31 mouse cellular contexts compared by ENCODE assay signal in genomic region chr2:38003183-38003680, GRCm38 (mm10).
A peak's percentile ranks its signal among the peaks of the same experiment; 100 is the strongest.
DNase-seq lines count a peak whose midpoint lies in the region; ATAC-seq and TF ChIP-seq lines count a peak whose summit lies in the region.
"Had no signal": no experiment of that assay in that cellular context is flagged by ENCODE, and none has a peak within 500 bp of the region (broad histone marks: within the 10 kb centered on the region; RNA-seq: fewer than 3 reads in every experiment).

No protein-coding gene starts in this region.

- no peaks in the 10 kb centered on the region for H3K4me1 ChIP-seq in stomach, embryonic 16.5 days (ENCODE audit: control insufficient read depth, insufficient read depth, low read length)
- H3K4me1 ChIP-seq in stomach, postnatal 0 days (replicated peaks; ENCODE audit: control insufficient read depth, insufficient read depth) = no peaks in the 10 kb centered on the region
- H3K4me1 ChIP-seq: heart, embryonic 12.5 days; hindbrain, embryonic 13.5 days; limb, embryonic 15.5 days; neural tube, embryonic 12.5 days had no signal

- H3K9me3 ChIP-seq in stomach, embryonic 16.5 days (replicated peaks; ENCODE audit: control insufficient read depth, low read length) = no peaks in the 10 kb centered on the region
- H3K9me3 ChIP-seq in stomach, postnatal 0 days (ENCODE audit: control insufficient read depth, low read length) = no peaks in the 10 kb centered on the region
- H3K9me3 ChIP-seq: forebrain, embryonic 12.5 days; heart, embryonic 12.5 days; hindbrain, embryonic 13.5 days; limb, embryonic 15.5 days; neural tube, embryonic 12.5 days had no signal

- WGBS in stomach, embryonic 16.5 days = 83% methylated on average over 9 of the region's 9 CpGs
- WGBS in stomach, postnatal 0 days = 80% methylated on average over 9 of the region's 9 CpGs

- peak; percentile 19 for DNase-seq in embryo, embryonic 11 days
- DNase-seq in embryo, embryonic 10.5 days (ENCODE audit: low spot score) = no peak
- no peak for DNase-seq in stomach, postnatal 0 days (ENCODE audit: low spot score)
- DNase-seq in forelimb bud, embryonic 11.5 days (ENCODE audit: low read depth, low spot score) = peak; percentile 39
- no peak for DNase-seq in lung, adult 18-20 months
- no peak for DNase-seq in natural killer cell, adult 2 months (ENCODE audit: low spot score in 2 of 2)
- DNase-seq in cerebellum, postnatal 14 days = no peak
- DNase-seq: adrenal gland, postnatal 10 days; cerebellum, adult 9-10 months; forebrain, postnatal 0 days; gastrocnemius, postnatal 25 days; heart, adult 18-20 months; heart, postnatal 4 days; kidney, adult 8-10 months; kidney, postnatal 10 days; layer of hippocampus, adult 9-11 months; lung, embryonic 14.5 days; lung, postnatal 14 days; right cerebral cortex, adult 18-20 months; thymus, adult 2 months; thymus, postnatal 36 days had no signal

- H3K36me3 ChIP-seq in stomach, embryonic 16.5 days (ENCODE audit: control insufficient read depth, insufficient read depth, low read length) = no peaks in the 10 kb centered on the region
- no peaks in the 10 kb centered on the region for H3K36me3 ChIP-seq in stomach, postnatal 0 days (ENCODE audit: control insufficient read depth, insufficient read depth, low read length)
- H3K36me3 ChIP-seq: heart, embryonic 12.5 days; hindbrain, embryonic 13.5 days; limb, embryonic 15.5 days; neural tube, embryonic 12.5 days had no signal

- no peak overlapping the region for H3K4me3 ChIP-seq in stomach, embryonic 16.5 days (replicated peaks; ENCODE audit: low read length)
- H3K4me3 ChIP-seq in stomach, postnatal 0 days (ENCODE audit: low read depth, low read length) = no peak overlapping the region
- H3K4me3 ChIP-seq: forebrain, embryonic 12.5 days; heart, embryonic 12.5 days; hindbrain, embryonic 13.5 days; limb, embryonic 15.5 days; neural tube, embryonic 12.5 days had no signal

- no peak overlapping the region for H3K4me2 ChIP-seq in stomach, embryonic 16.5 days (ENCODE audit: low read depth, low read length)
- H3K4me2 ChIP-seq in stomach, postnatal 0 days (replicated peaks; ENCODE audit: low read depth) = no peak overlapping the region
- H3K4me2 ChIP-seq: forebrain, embryonic 12.5 days; heart, embryonic 12.5 days; hindbrain, embryonic 13.5 days; limb, embryonic 15.5 days; lung, embryonic 14.5 days; neural tube, embryonic 12.5 days had no signal

- no peaks in the 10 kb centered on the region for H3K27me3 ChIP-seq in stomach, embryonic 16.5 days (ENCODE audit: control insufficient read depth, insufficient read depth, low read length)
- no peaks in the 10 kb centered on the region for H3K27me3 ChIP-seq in stomach, postnatal 0 days (ENCODE audit: control insufficient read depth, insufficient read depth, low read length)
- H3K27me3 ChIP-seq: CH12.LX; forebrain, embryonic 12.5 days; heart, embryonic 12.5 days; hindbrain, embryonic 13.5 days; limb, embryonic 15.5 days; neural tube, embryonic 12.5 days had no signal

- no peak for ATAC-seq in stomach, embryonic 16.5 days (ENCODE audit: insufficient read depth, low FRiP score)
- no peak for ATAC-seq in stomach, postnatal 0 days (ENCODE audit: low FRiP score, low TSS enrichment)
- ATAC-seq: forebrain, postnatal 0 days; intestine, embryonic 16.5 days; midbrain, embryonic 16.5 days had no signal

- H3K9ac ChIP-seq in stomach, embryonic 16.5 days (ENCODE audit: low read length) = no peak overlapping the region
- no peak overlapping the region for H3K9ac ChIP-seq in stomach, postnatal 0 days (ENCODE audit: low read length)
- H3K9ac ChIP-seq: forebrain, embryonic 12.5 days; forebrain, postnatal 0 days; heart, embryonic 12.5 days; hindbrain, embryonic 13.5 days; limb, embryonic 15.5 days; liver, embryonic 14.5 days; lung, embryonic 14.5 days; neural tube, embryonic 12.5 days had no signal

- peak overlapping the region; percentile 55; the same call in 1 of the 2 replicates for H3K27ac ChIP-seq in stomach, embryonic 16.5 days (ENCODE audit: low read length)
- no peak overlapping the region for H3K27ac ChIP-seq in stomach, postnatal 0 days (replicated peaks)
- H3K27ac ChIP-seq: forebrain, embryonic 12.5 days; hindbrain, embryonic 13.5 days; limb, embryonic 15.5 days; liver, embryonic 14.5 days; neural tube, embryonic 12.5 days had no signal

- no peak for TF ChIP-seq CTCF in stomach, postnatal 0 days (IDR thresholded peaks at IDR 0.05; ENCODE audit: low read depth)

- TF ChIP-seq EP300 in stomach, postnatal 0 days (optimal IDR thresholded peaks at IDR 0.05) = no peak

Comparison
In these comparisons a context has a peak if more than half of its experiments do, and no peak if none do; other contexts are left out.
1. DNase-seq: peak in embryo, embryonic 11 days (single experiment) and forelimb bud, embryonic 11.5 days (single experiment); none in embryo, embryonic 10.5 days (single experiment), stomach, postnatal 0 days (single experiment), lung, adult 18-20 months (0 of 2), natural killer cell, adult 2 months (0 of 2) and cerebellum, postnatal 14 days (0 of 2).